Comparison of ENCODE assay signal across 8 mouse cellular contexts in genomic region chr11:118254159-118254951, GRCm38 (mm10). TPM values are rescaled to one million over a fixed set of nuclear protein-coding genes. Genes with fewer than 3 reads are reported as not detected.
DNase-seq lines count a peak whose midpoint lies in the region; ATAC-seq lines count a peak whose summit lies in the region.

No protein-coding gene starts in this region.

- no peak overlapping the region for H3K4me3 ChIP-seq in forebrain, embryonic 15.5 days
- no peak overlapping the region for H3K4me3 ChIP-seq in hindbrain, embryonic 13.5 days
- no peak overlapping the region for H3K4me3 ChIP-seq in midbrain, embryonic 13.5 days (replicated peaks)

- peak; percentile 69 for DNase-seq in adrenal gland, postnatal 10 days
- DNase-seq in adrenal gland, postnatal 4 days (ENCODE audit: low spot score in 2 of 2): no peak
- DNase-seq in adrenal gland, postnatal 14 days: peak; percentile 68
- DNase-seq in layer of hippocampus, postnatal 36 days: peak; percentile 55 to 66
- DNase-seq in urinary bladder, postnatal 36 days (ENCODE audit: low spot score in 2 of 2): peak; percentile 53 to 69

- H3K4me2 ChIP-seq in forebrain, embryonic 15.5 days (replicated peaks): no peak overlapping the region
- H3K4me2 ChIP-seq in hindbrain, embryonic 13.5 days: no peak overlapping the region
- H3K4me2 ChIP-seq in midbrain, embryonic 13.5 days (replicated peaks): no peak overlapping the region

- no peaks in the 10 kb centered on the region for H3K27me3 ChIP-seq in forebrain, embryonic 15.5 days
- H3K27me3 ChIP-seq in hindbrain, embryonic 13.5 days: no peaks in the 10 kb centered on the region
- H3K27me3 ChIP-seq in midbrain, embryonic 13.5 days: no peaks in the 10 kb centered on the region

- peaks cover 23% of the 10 kb centered on the region for H3K4me1 ChIP-seq in forebrain, embryonic 15.5 days
- H3K4me1 ChIP-seq in hindbrain, embryonic 13.5 days (replicated peaks): peaks cover 18% of the 10 kb centered on the region
- peaks cover 17% of the 10 kb centered on the region; the same call in 1 of the 2 replicates for H3K4me1 ChIP-seq in midbrain, embryonic 13.5 days (replicated peaks)

- ATAC-seq in forebrain, embryonic 15.5 days (replicated peaks): peak; percentile 86
- peak; percentile 64; the same call in 1 of the 2 replicates for ATAC-seq in hindbrain, embryonic 13.5 days (ENCODE audit: low FRiP score)
- peak; percentile 57; the same call in 1 of the 2 replicates for ATAC-seq in midbrain, embryonic 13.5 days

- 16% methylated on average over 15 of the region's 15 CpGs for WGBS in forebrain, embryonic 15.5 days
- 46% methylated on average over 15 of the region's 15 CpGs for WGBS in hindbrain, embryonic 13.5 days
- 45% methylated on average over 15 of the region's 15 CpGs for WGBS in midbrain, embryonic 13.5 days

- H3K27ac ChIP-seq in forebrain, embryonic 15.5 days (replicated peaks): peak overlapping the region; percentile 90
- H3K27ac ChIP-seq in hindbrain, embryonic 13.5 days: peak overlapping the region; percentile 86
- peak overlapping the region; percentile 74 for H3K27ac ChIP-seq in midbrain, embryonic 13.5 days

- H3K36me3 ChIP-seq in forebrain, embryonic 15.5 days: peaks cover 18% of the 10 kb centered on the region
- peaks cover 35% of the 10 kb centered on the region for H3K36me3 ChIP-seq in hindbrain, embryonic 13.5 days
- peaks cover 30% of the 10 kb centered on the region for H3K36me3 ChIP-seq in midbrain, embryonic 13.5 days

- H3K9ac ChIP-seq in forebrain, embryonic 15.5 days (replicated peaks): no peak overlapping the region
- no peak overlapping the region; the same call in 1 of the 2 replicates for H3K9ac ChIP-seq in hindbrain, embryonic 13.5 days
- H3K9ac ChIP-seq in midbrain, embryonic 13.5 days (replicated peaks): no peak overlapping the region

- no peaks in the 10 kb centered on the region for H3K9me3 ChIP-seq in forebrain, embryonic 15.5 days
- no peaks in the 10 kb centered on the region for H3K9me3 ChIP-seq in hindbrain, embryonic 13.5 days
- H3K9me3 ChIP-seq in midbrain, embryonic 13.5 days: no peaks in the 10 kb centered on the region

RNA-seq across cellular contexts. Expression of gene Cyth1, which starts 6.0 kb away (rescaled TPM):
- total RNA-seq in adrenal gland, postnatal 10 days (2021): 10 to 100 TPM; 51.0 to 56.2 TPM
- 10 to 100 TPM; 30.3 to 31.5 TPM for total RNA-seq in adrenal gland, postnatal 4 days (2021)
- 48.7 and 60.8 TPM in 2 replicates for total RNA-seq in adrenal gland, postnatal 14 days (2021)
- 32.3 and 34.6 TPM in 2 replicates for polyA plus RNA-seq in forebrain, embryonic 15.5 days (2015; fragmentation: Nextera tagmentation; extraction: Ambion mirVana)
- 24.0 and 24.4 TPM in 2 replicates for polyA plus RNA-seq in hindbrain, embryonic 13.5 days (2015; fragmentation: Nextera tagmentation; extraction: Ambion mirVana)
- 100 to 1,000 TPM in 1 of 2 experiments, 10 to 100 TPM in 1; 84.3 to 103 TPM for total RNA-seq in layer of hippocampus, postnatal 36 days (2021)
- polyA plus RNA-seq in midbrain, embryonic 13.5 days (2015; fragmentation: Nextera tagmentation; extraction: Ambion mirVana): 22.3 and 30.7 TPM in 2 replicates

RNA-seq across cellular contexts. Expression of gene Usp36, which starts 35.7 kb away (rescaled TPM):
- 10 to 100 TPM; 18.1 to 20.3 TPM for total RNA-seq in adrenal gland, postnatal 10 days (2021)
- total RNA-seq in adrenal gland, postnatal 4 days (2021): 10 to 100 TPM; 22.7 to 23.5 TPM
- 23.0 and 24.2 TPM in 2 replicates for total RNA-seq in adrenal gland, postnatal 14 days (2021)
- 17.0 and 17.4 TPM in 2 replicates for polyA plus RNA-seq in forebrain, embryonic 15.5 days (2015; fragmentation: Nextera tagmentation; extraction: Ambion mirVana)
- 16.0 and 17.6 TPM in 2 replicates for polyA plus RNA-seq in hindbrain, embryonic 13.5 days (2015; fragmentation: Nextera tagmentation; extraction: Ambion mirVana)
- total RNA-seq in layer of hippocampus, postnatal 36 days (2021): 10 to 100 TPM; 22.5 to 25.5 TPM
- 16.3 and 16.8 TPM in 2 replicates for polyA plus RNA-seq in midbrain, embryonic 13.5 days (2015; fragmentation: Nextera tagmentation; extraction: Ambion mirVana)

Comparison
In these comparisons a context has a peak if more than half of its experiments do, and no peak if none do; other contexts are left out.
1. DNase-seq: peak in adrenal gland, postnatal 10 days (single experiment), adrenal gland, postnatal 14 days (single experiment), layer of hippocampus, postnatal 36 days (2 of 2) and urinary bladder, postnatal 36 days (2 of 2); none in adrenal gland, postnatal 4 days (0 of 2).
2. Peak in every context shown above with its lines, with median percentiles within 50 percentile points of each other: ATAC-seq and H3K27ac ChIP-seq.